Mouse (Mus musculus): ENCODE measurements at regions not wholly inside any gene's neighbourhood (a gene's known extent, or its start where the extent isn't known, plus 50 kb on each side); places are given as distances from the start of the nearest gene placed in this dataset.
A peak's percentile ranks its signal among the peaks of the same experiment; 100 is the strongest.

GRCm38 (mm10) chr17:62546286-62546685, 334.8 kb downstream of the Efna5 start:
- H3K4me3 ChIP-seq (ENCODE audit: low read depth, low read length), result no peak overlapping the region
- WGBS, result 57% methylated on average over 7 of the region's 7 CpGs

GRCm38 (mm10) chr17:62545330-62545729, 335.8 kb downstream of the Efna5 start:
- no peak overlapping the region for H3K27ac ChIP-seq (ENCODE audit: low read depth)
- ATAC-seq (ENCODE audit: insufficient read depth), result no peak
- TF ChIP-seq CTCF (IDR thresholded peaks at IDR 0.05; ENCODE audit: low read depth), result no peak
- no peak overlapping the region for H3K4me3 ChIP-seq (ENCODE audit: low read depth, low read length)
- no peaks in the 10 kb centered on the region for H3K4me1 ChIP-seq (ENCODE audit: insufficient read depth)
- H3K9ac ChIP-seq, result no peak overlapping the region
- DNase-seq, result peak; percentile 21
- 55% methylated on average over 9 of the region's 9 CpGs for WGBS
- no peak overlapping the region for H3K4me2 ChIP-seq
- H3K9me3 ChIP-seq (ENCODE audit: low read depth, low read length), result no peaks in the 10 kb centered on the region
- H3K36me3 ChIP-seq (ENCODE audit: insufficient read depth), result no peaks in the 10 kb centered on the region
- H3K27me3 ChIP-seq (ENCODE audit: insufficient read depth, low read length), result no peaks in the 10 kb centered on the region

More at GRCm38 (mm10) chr17:62546286-62546685, 334.8 kb downstream of the Efna5 start:
- no peak overlapping the region for H3K9ac ChIP-seq
- DNase-seq, result peak; percentile 34
- ATAC-seq (ENCODE audit: insufficient read depth), result no peak
- no peaks in the 10 kb centered on the region for H3K9me3 ChIP-seq (ENCODE audit: low read depth, low read length)
- no peaks in the 10 kb centered on the region for H3K4me1 ChIP-seq (ENCODE audit: insufficient read depth)
- no peak overlapping the region for H3K27ac ChIP-seq (ENCODE audit: low read depth)
- no peak for TF ChIP-seq CTCF (IDR thresholded peaks at IDR 0.05; ENCODE audit: low read depth)
- no peaks in the 10 kb centered on the region for H3K36me3 ChIP-seq (ENCODE audit: insufficient read depth)
- no peaks in the 10 kb centered on the region for H3K27me3 ChIP-seq (ENCODE audit: insufficient read depth, low read length)
- H3K4me2 ChIP-seq, result no peak overlapping the region

GRCm38 (mm10) chr17:62543056-62543975, 337.8 kb downstream of the Efna5 start:
- DNase-seq (peak; percentile 82), ATAC-seq (ENCODE audit: insufficient read depth) (peak; percentile 85)
- TF ChIP-seq CTCF (IDR thresholded peaks at IDR 0.05; ENCODE audit: low read depth), result no peak
- Histone ChIP-seq H3K36me3 (ENCODE audit: insufficient read depth) (no peaks in the 10 kb centered on the region), H3K9me3 (ENCODE audit: low read depth, low read length) (no peaks in the 10 kb centered on the region), H3K27me3 (ENCODE audit: insufficient read depth, low read length) (no peaks in the 10 kb centered on the region), H3K4me1 (ENCODE audit: insufficient read depth) (no peaks in the 10 kb centered on the region), H3K4me3 (ENCODE audit: low read depth, low read length) (peak overlapping the region; percentile 3; the same call in 1 of the 2 replicates), H3K27ac (ENCODE audit: low read depth) (peak overlapping the region; percentile 15; the same call in 1 of the 2 replicates), H3K4me2 (peak overlapping the region; percentile 46), H3K9ac (no peak overlapping the region)
- WGBS, result 52% methylated on average over 18 of the region's 18 CpGs

GRCm38 (mm10) chr17:62529911-62530310, 351.2 kb downstream of the Efna5 start:
- H3K9me3 ChIP-seq (ENCODE audit: low read depth, low read length), result no peaks in the 10 kb centered on the region
- no peaks in the 10 kb centered on the region for H3K4me1 ChIP-seq (ENCODE audit: insufficient read depth)
- no peak for TF ChIP-seq CTCF (IDR thresholded peaks at IDR 0.05; ENCODE audit: low read depth)
- no peaks in the 10 kb centered on the region for H3K27me3 ChIP-seq (ENCODE audit: insufficient read depth, low read length)
- no peak overlapping the region for H3K4me2 ChIP-seq
- WGBS, result 79% methylated on average over 2 of the region's 2 CpGs
- no peaks in the 10 kb centered on the region for H3K36me3 ChIP-seq (ENCODE audit: insufficient read depth)
- H3K27ac ChIP-seq (ENCODE audit: low read depth), result no peak overlapping the region
- DNase-seq, result no peak
- H3K4me3 ChIP-seq (ENCODE audit: low read depth, low read length), result no peak overlapping the region
- ATAC-seq (ENCODE audit: insufficient read depth), result no peak
- no peak overlapping the region for H3K9ac ChIP-seq

GRCm38 (mm10) chr17:62527556-62527955, 353.6 kb downstream of the Efna5 start:
- WGBS, result 71% methylated on average over 2 of the region's 2 CpGs
- no peak for ATAC-seq (ENCODE audit: insufficient read depth)

GRCm38 (mm10) chr17:62513635-62514034, 367.5 kb downstream of the Efna5 start:
- no peak for TF ChIP-seq CTCF (IDR thresholded peaks at IDR 0.05; ENCODE audit: low read depth)
- no peak for DNase-seq
- Histone ChIP-seq H3K9ac (no peak overlapping the region), H3K27ac (ENCODE audit: low read depth) (no peak overlapping the region), H3K27me3 (ENCODE audit: insufficient read depth, low read length) (no peaks in the 10 kb centered on the region), H3K4me1 (ENCODE audit: insufficient read depth) (no peaks in the 10 kb centered on the region), H3K4me3 (ENCODE audit: low read depth, low read length) (no peak overlapping the region), H3K9me3 (ENCODE audit: low read depth, low read length) (no peaks in the 10 kb centered on the region), H3K36me3 (ENCODE audit: insufficient read depth) (no peaks in the 10 kb centered on the region), H3K4me2 (no peak overlapping the region)
- ATAC-seq (ENCODE audit: insufficient read depth), result no peak
- 37% methylated on average over 3 of the region's 3 CpGs for WGBS

More at GRCm38 (mm10) chr17:62527556-62527955, 353.6 kb downstream of the Efna5 start:
- Histone ChIP-seq H3K36me3 (ENCODE audit: insufficient read depth) (no peaks in the 10 kb centered on the region), H3K9ac (no peak overlapping the region), H3K9me3 (ENCODE audit: low read depth, low read length) (no peaks in the 10 kb centered on the region), H3K4me2 (no peak overlapping the region), H3K4me1 (ENCODE audit: insufficient read depth) (no peaks in the 10 kb centered on the region), H3K4me3 (ENCODE audit: low read depth, low read length) (no peak overlapping the region), H3K27ac (ENCODE audit: low read depth) (no peak overlapping the region), H3K27me3 (ENCODE audit: insufficient read depth, low read length) (no peaks in the 10 kb centered on the region)
- no peak for DNase-seq
- no peak for TF ChIP-seq CTCF (IDR thresholded peaks at IDR 0.05; ENCODE audit: low read depth)

- ATAC-seq (ENCODE audit: insufficient read depth), result no peak
- no peak overlapping the region for H3K4me2 ChIP-seq
- H3K9me3 ChIP-seq (ENCODE audit: low read depth, low read length), result no peaks in the 10 kb centered on the region
- no peak overlapping the region for H3K27ac ChIP-seq (ENCODE audit: low read depth)
- DNase-seq, result no peak
- no peaks in the 10 kb centered on the region for H3K36me3 ChIP-seq (ENCODE audit: insufficient read depth)
- no peaks in the 10 kb centered on the region for H3K27me3 ChIP-seq (ENCODE audit: insufficient read depth, low read length)
- no peak overlapping the region for H3K4me3 ChIP-seq (ENCODE audit: low read depth, low read length)
- H3K4me1 ChIP-seq (ENCODE audit: insufficient read depth), result no peaks in the 10 kb centered on the region
- H3K9ac ChIP-seq, result no peak overlapping the region
- no peak for TF ChIP-seq CTCF (IDR thresholded peaks at IDR 0.05; ENCODE audit: low read depth)
- WGBS, result 80% methylated on average over 4 of the region's 4 CpGs
Measured at GRCm38 (mm10) chr17:62510184-62510583, 370.9 kb downstream of the Efna5 start.
